Mouse (Mus musculus) adrenal gland, adult 8-10 months (tissue): ENCODE measurements around the gene Flt4. TPM values are rescaled to one million over a fixed set of nuclear protein-coding genes. Genes with fewer than 3 reads are reported as not detected.
"Not testable (repeated sequence)": the region's sequence is repeated elsewhere in the genome, so short reads cannot be mapped to it uniquely, and the experiment has no call there.

Source experiments
- DNase-seq: peaks from one replicate; pipeline ENCODE4 v3.0.0; 2022
- total RNA-seq, 4 experiments: library from RNA; stranded (reverse); gene quantifications; 2 replicates each; pipeline ENCODE4 v1.2.4; 2022

Flt4 gene
- total RNA-seq, result 10 to 100 TPM; 19.3 to 29.5 (median 23.4) TPM

- DNase-seq, result not testable (repeated sequence)
These were observed at the start of gene Flt4 for GRCm38 (mm10) chr11:49608938-49609867. Gene Flt4 (plus strand): TSS chr11:49609263.

GRCm38 (mm10) chr11:49575054-49575453 lies 34.0 kb upstream of the Flt4 start:
- DNase-seq, result not testable (repeated sequence)

GRCm38 (mm10) chr11:49580452-49580851 lies 28.6 kb upstream of the Flt4 start:
- not testable (repeated sequence) for DNase-seq

- DNase-seq, result no peak
These were observed 18.9 kb upstream of the Flt4 start for GRCm38 (mm10) chr11:49590213-49590612.

- not testable (repeated sequence) for DNase-seq
These were observed 11.9 kb upstream of the Flt4 start for GRCm38 (mm10) chr11:49597149-49597548.

- DNase-seq, result not testable (repeated sequence)
These were observed 757 bp upstream of the Flt4 start for GRCm38 (mm10) chr11:49608306-49608705.

GRCm38 (mm10) chr11:49609868-49610824 lies 1.1 kb downstream of the Flt4 start:
- DNase-seq, result not testable (repeated sequence)

- DNase-seq, result not testable (repeated sequence)
These were observed 2.3 kb downstream of the Flt4 start for GRCm38 (mm10) chr11:49611349-49611748.

- DNase-seq, result no peak
These were observed 3.1 kb downstream of the Flt4 start for GRCm38 (mm10) chr11:49612154-49612553.

GRCm38 (mm10) chr11:49613349-49613748 lies 4.3 kb downstream of the Flt4 start:
- DNase-seq, result peak; percentile 68

- no peak for DNase-seq
These were observed 7.0 kb downstream of the Flt4 start for GRCm38 (mm10) chr11:49615856-49616725.

- no peak for DNase-seq
These were observed 9.4 kb downstream of the Flt4 start for GRCm38 (mm10) chr11:49618476-49618875.

- no peak for DNase-seq
These were observed 12.9 kb downstream of the Flt4 start for GRCm38 (mm10) chr11:49621953-49622352.

GRCm38 (mm10) chr11:49624156-49624555 lies 15.1 kb downstream of the Flt4 start:
- no peak for DNase-seq

GRCm38 (mm10) chr11:49625863-49626262 lies 16.8 kb downstream of the Flt4 start:
- no peak for DNase-seq

- no peak for DNase-seq
These were observed 17.7 kb downstream of the Flt4 start for GRCm38 (mm10) chr11:49626748-49627147.

- DNase-seq, result no peak
These were observed 22.1 kb downstream of the Flt4 start for GRCm38 (mm10) chr11:49631154-49631553.

- no peak for DNase-seq
These were observed 23.2 kb downstream of the Flt4 start for GRCm38 (mm10) chr11:49632256-49632655.

GRCm38 (mm10) chr11:49634101-49634500 lies 25.0 kb downstream of the Flt4 start:
- DNase-seq, result no peak

- no peak for DNase-seq
These were observed 26.6 kb downstream of the Flt4 start for GRCm38 (mm10) chr11:49635671-49636070.

- DNase-seq, result no peak
These were observed 27.4 kb downstream of the Flt4 start for GRCm38 (mm10) chr11:49636449-49636848.

- no peak for DNase-seq
These were observed 36.6 kb downstream of the Flt4 start for GRCm38 (mm10) chr11:49645677-49646076.
